Mouse (Mus musculus) forebrain, postnatal 0 days (tissue): ENCODE data around the gene Anapc11. TPM values are rescaled to one million over a fixed set of nuclear protein-coding genes. Genes with fewer than 3 reads are reported as not detected.
A peak's percentile ranks its signal among the peaks of the same experiment; 100 is the strongest.

Experiments
- ATAC-seq: fragments of 200-750 bp; cut with Nextera tagmentation; 2 replicates; pipeline ENCODE4 v1.8.0; 2017; ENCODE audit warnings: mild to moderate bottlenecking, moderate library complexity
- DNase-seq: peaks from one replicate; pipeline ENCODE4 v3.0.0-alpha.2; 2015
- H3K27ac ChIP-seq: fragments of 300-500 bp; sonication (generic); 2 replicates; pipeline ENCODE4 v1.5.1; 2014; ENCODE audit warnings: low read depth, mild to moderate bottlenecking, antibody characterized with exemption, low read length, moderate library complexity, mixed read lengths
- H3K27me3 ChIP-seq: fragments of 300-500 bp; sonication (generic); 2 replicates; pipeline ENCODE4 v1.6.1; 2014; ENCODE audit warnings: mild to moderate bottlenecking, low read length, mixed read lengths; ENCODE audit not compliant: insufficient read depth
- H3K36me3 ChIP-seq: fragments of 300-500 bp; sonication (generic); 2 replicates; pipeline ENCODE4 v1.6.1; 2014; ENCODE audit warnings: mild to moderate bottlenecking, moderate library complexity; ENCODE audit not compliant: insufficient read depth
- H3K4me1 ChIP-seq: fragments of 300-500 bp; sonication (generic); 2 replicates; pipeline ENCODE4 v1.6.1; 2014; ENCODE audit warnings: antibody characterized with exemption; ENCODE audit not compliant: insufficient read depth
- H3K4me2 ChIP-seq: fragments of 300-500 bp; sonication (generic); 2 replicates; pipeline ENCODE4 v1.6.1; 2014; ENCODE audit warnings: low read depth, mild to moderate bottlenecking, moderate library complexity
- H3K4me3 ChIP-seq: fragments of 300-500 bp; sonication (generic); 2 replicates; pipeline ENCODE4 v1.5.1; 2014; ENCODE audit warnings: low read depth, low read length, mixed read lengths
- H3K9ac ChIP-seq: fragments of 300-500 bp; sonication (generic); 2 replicates; pipeline ENCODE4 v1.6.1; 2014; ENCODE audit warnings: mild to moderate bottlenecking
- H3K9me3 ChIP-seq: fragments of 300-500 bp; sonication (generic); 2 replicates; pipeline ENCODE4 v1.6.1; 2016; ENCODE audit warnings: low read length
- CTCF ChIP-seq: sonication (generic); IDR thresholded peaks from 2 replicates; pipeline ENCODE4 v1.5.1; 2016; ENCODE audit warnings: antibody characterized with exemption, control low read depth, low read depth
- WGBS: fragments of 180-500 bp; shearing (Covaris S2); extraction: QIAGEN DNeasy Blood & Tissue Kit; methylation state at CpG from one replicate; pipeline ENCODE4 v1.1.7; 2014; 5-methylcytosine and 5-hydroxymethylcytosine counted together
- polyA plus RNA-seq: library from polyadenylated mRNA; unstranded; fragments of >200 nt; fragmentation: Nextera tagmentation; extraction: Ambion mirVana; gene quantifications from 2 replicates; pipeline ENCODE4 v1.2.1, GENCODE M21; 2015
- total RNA-seq: library from RNA; depleted of rRNA; stranded (reverse); fragments of >200 nt; gene quantifications from 2 replicates; pipeline ENCODE4 v1.2.3, GENCODE M21; 2014

Anapc11 gene
- total and polyA plus RNA-seq, 2 experiments from 2014 or later = 54.2 to 207 TPM

GRCm38 (mm10) chr11:120632559-120633519 is 34.6 kb downstream of the Anapc11 start:
- ATAC-seq = peak; percentile 78
- Histone ChIP-seq H3K4me3 (peak overlapping the region; percentile 97), H3K4me1 (peaks cover 6% of the 10 kb centered on the region; the same call in 1 of the 2 replicates), H3K27ac (peak overlapping the region; percentile 83), H3K4me2 (peak overlapping the region; percentile 90), H3K9me3 (no peaks in the 10 kb centered on the region), H3K9ac (peak overlapping the region; percentile 85), H3K27me3 (no peaks in the 10 kb centered on the region), H3K36me3 (peaks cover 11% of the 10 kb centered on the region)
- no peak for TF ChIP-seq CTCF
- peak; percentile 63 for DNase-seq
- WGBS = under 1% methylated on average over 102 of the region's 116 CpGs

- peaks cover 6% of the 10 kb centered on the region; the same call in 1 of the 2 replicates for H3K4me1 ChIP-seq
- H3K9ac ChIP-seq = peak within 1 kb of the TSS; percentile 85
- peak within 1 kb of the TSS; percentile 90 for H3K4me2 ChIP-seq
- peaks cover 10% of the 10 kb centered on the region for H3K36me3 ChIP-seq
- H3K4me3 ChIP-seq = peak within 1 kb of the TSS; percentile 97
- DNase-seq (peak; percentile 98), ATAC-seq (peak; percentile 96)
- H3K9me3 ChIP-seq = no peaks in the 10 kb centered on the region
- no peaks in the 10 kb centered on the region for H3K27me3 ChIP-seq
- TF ChIP-seq CTCF = no peak
- peak within 1 kb of the TSS; percentile 83 for H3K27ac ChIP-seq
- WGBS = 12% methylated on average over 58 of the region's 58 CpGs
These were observed 35.5 kb downstream of the Anapc11 start, which contains the start of gene Mafg for GRCm38 (mm10) chr11:120633520-120634343. Mafg (minus strand) TSS chr11:120633600.

- H3K4me3 ChIP-seq = no peak overlapping the region
These were observed 36.6 kb downstream of the Anapc11 start for GRCm38 (mm10) chr11:120634810-120635209.

GRCm38 (mm10) chr11:120641255-120641654 is 43.0 kb downstream of the Anapc11 start:
- no peak overlapping the region for H3K9ac ChIP-seq
- DNase-seq = no peak
- H3K4me1 ChIP-seq = peaks cover 12% of the 10 kb centered on the region; the same call in 1 of the 2 replicates
- no peak for ATAC-seq
- TF ChIP-seq CTCF = no peak
- H3K4me2 ChIP-seq = no peak overlapping the region
- no peaks in the 10 kb centered on the region for H3K27me3 ChIP-seq
- no peak overlapping the region for H3K27ac ChIP-seq
- H3K36me3 ChIP-seq = no peaks in the 10 kb centered on the region
- 66% methylated on average over 9 of the region's 9 CpGs for WGBS
- no peak overlapping the region for H3K4me3 ChIP-seq
- H3K9me3 ChIP-seq = no peaks in the 10 kb centered on the region

More at GRCm38 (mm10) chr11:120634810-120635209, 36.6 kb downstream of the Anapc11 start:
- no peak for TF ChIP-seq CTCF
- ATAC-seq = no peak
- Histone ChIP-seq H3K9me3 (no peaks in the 10 kb centered on the region), H3K9ac (no peak overlapping the region), H3K4me1 (peaks cover 6% of the 10 kb centered on the region; the same call in 1 of the 2 replicates), H3K36me3 (no peaks in the 10 kb centered on the region), H3K27me3 (no peaks in the 10 kb centered on the region), H3K4me2 (no peak overlapping the region), H3K27ac (no peak overlapping the region)
- WGBS = 78% methylated on average over 5 of the region's 5 CpGs
- DNase-seq = no peak

GRCm38 (mm10) chr11:120641869-120642268 is 43.6 kb downstream of the Anapc11 start:
- Histone ChIP-seq H3K4me3 (no peak overlapping the region), H3K9ac (no peak overlapping the region), H3K27me3 (no peaks in the 10 kb centered on the region), H3K4me1 (peaks cover 12% of the 10 kb centered on the region; the same call in 1 of the 2 replicates), H3K4me2 (no peak overlapping the region), H3K27ac (no peak overlapping the region), H3K36me3 (no peaks in the 10 kb centered on the region), H3K9me3 (no peaks in the 10 kb centered on the region)
- no peak for ATAC-seq
- no peak for DNase-seq
- 91% methylated on average over 8 of the region's 8 CpGs for WGBS
- no peak for TF ChIP-seq CTCF

- WGBS = 4% methylated on average over 18 of the region's 18 CpGs
- H3K36me3 ChIP-seq = no peaks in the 10 kb centered on the region
- no peaks in the 10 kb centered on the region for H3K27me3 ChIP-seq
- no peaks in the 10 kb centered on the region for H3K9me3 ChIP-seq
- H3K4me1 ChIP-seq = peaks cover 12% of the 10 kb centered on the region; the same call in 1 of the 2 replicates
- no peak overlapping the region; the same call in 1 of the 2 replicates for H3K27ac ChIP-seq
- H3K9ac ChIP-seq = peak overlapping the region; percentile 60
- peak overlapping the region; percentile 68 for H3K4me2 ChIP-seq
- TF ChIP-seq CTCF = no peak
- ATAC-seq = peak; percentile 48
- no peak for DNase-seq
- H3K4me3 ChIP-seq = peak overlapping the region; percentile 43
These were observed 44.8 kb downstream of the Anapc11 start for GRCm38 (mm10) chr11:120642939-120643600.
